Mouse (Mus musculus) hindbrain, embryonic 15.5 days (tissue): ENCODE results near the gene Synpo2. TPM values are rescaled to one million over a fixed set of nuclear protein-coding genes. Genes with fewer than 3 reads are reported as not detected.
"Not testable (repeated sequence)": the region's sequence is repeated elsewhere in the genome, so short reads cannot be mapped to it uniquely, and the experiment has no call there.

Experiments
- ATAC-seq: fragments of 200-750 bp; cut with Nextera tagmentation; 2 replicates; pipeline ENCODE4 v1.8.0; 2017; ENCODE audit warnings: low read depth, moderate number of reproducible peaks, moderate TSS enrichment; ENCODE audit not compliant: low FRiP score
- H3K27ac ChIP-seq: fragments of 300-500 bp; sonication (generic); replicated peaks from 2 replicates; pipeline ENCODE4 v1.5.1; 2015; ENCODE audit warnings: mild to moderate bottlenecking, inconsistent platforms
- H3K27me3 ChIP-seq: fragments of 300-500 bp; sonication (generic); 2 replicates; pipeline ENCODE4 v1.6.1; 2015; ENCODE audit warnings: control low read depth, inconsistent platforms
- H3K36me3 ChIP-seq: fragments of 300-500 bp; sonication (generic); 2 replicates; pipeline ENCODE4 v1.6.1; 2015; ENCODE audit warnings: control low read depth, inconsistent platforms
- H3K4me1 ChIP-seq: fragments of 300-500 bp; sonication (generic); replicated peaks from 2 replicates; pipeline ENCODE4 v1.6.1; 2015; ENCODE audit warnings: control low read depth, inconsistent platforms
- H3K4me2 ChIP-seq: fragments of 300-500 bp; sonication (generic); 2 replicates; pipeline ENCODE4 v1.6.1; 2015; ENCODE audit warnings: moderate library complexity, mild to moderate bottlenecking, inconsistent platforms
- H3K4me3 ChIP-seq: fragments of 300-500 bp; sonication (generic); 2 replicates; pipeline ENCODE4 v1.5.1; 2015; ENCODE audit warnings: mild to moderate bottlenecking, inconsistent platforms
- H3K9ac ChIP-seq: fragments of 300-500 bp; sonication (generic); 2 replicates; pipeline ENCODE4 v1.6.1; 2015; ENCODE audit warnings: inconsistent platforms
- H3K9me3 ChIP-seq: fragments of 300-500 bp; sonication (generic); 2 replicates; pipeline ENCODE4 v1.6.1; 2016; ENCODE audit warnings: control low read depth, inconsistent platforms
- WGBS: fragments of 180-500 bp; shearing (Covaris S2); methylation state at CpG from one replicate; pipeline ENCODE4 v1.1.7; 2015; 5-methylcytosine and 5-hydroxymethylcytosine counted together
- polyA plus RNA-seq: library from polyadenylated mRNA; unstranded; fragments of >200 nt; fragmentation: Nextera tagmentation; extraction: Ambion mirVana; gene quantifications from 2 replicates; pipeline ENCODE4 v1.2.1, GENCODE M21; 2015

Gene Synpo2
- polyA plus RNA-seq, 1 experiment from 2014 or later, result 0.97 TPM

DNA sequence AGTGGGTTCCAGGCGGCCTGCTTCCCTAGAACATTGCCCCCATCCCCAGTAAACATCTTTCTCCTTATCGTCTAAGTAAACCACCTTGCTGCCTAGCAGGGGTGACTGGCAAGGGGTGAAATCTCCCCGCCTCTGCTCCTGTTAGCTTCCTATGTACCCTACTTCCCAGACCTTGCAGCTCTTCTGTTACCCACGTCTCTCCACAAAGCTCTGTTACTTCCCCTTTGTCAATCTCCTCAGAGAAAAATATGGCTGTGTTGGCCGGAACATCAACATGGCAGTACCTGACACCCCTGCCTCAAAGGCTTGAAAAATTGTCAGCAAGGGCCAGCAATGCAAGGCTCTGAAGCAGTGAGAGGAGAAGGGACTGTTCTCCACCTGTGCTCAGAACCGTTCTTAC is 94.9 kb downstream of the Synpo2 start:
- H3K9ac ChIP-seq, result no peak overlapping the region
- no peak for ATAC-seq
- H3K4me2 ChIP-seq, result no peak overlapping the region
- no peaks in the 10 kb centered on the region for H3K9me3 ChIP-seq
- H3K27me3 ChIP-seq, result no peaks in the 10 kb centered on the region
- no peak overlapping the region for H3K4me3 ChIP-seq
- H3K4me1 ChIP-seq, result no peaks in the 10 kb centered on the region
- no peak overlapping the region for H3K27ac ChIP-seq
- H3K36me3 ChIP-seq, result no peaks in the 10 kb centered on the region
- 88% methylated on average over 6 of the region's 6 CpGs for WGBS

- no peak for ATAC-seq
- H3K27me3 ChIP-seq, result no peaks in the 10 kb centered on the region
- WGBS, result 88% methylated on average over 3 of the region's 3 CpGs
- H3K36me3 ChIP-seq, result no peaks in the 10 kb centered on the region
- H3K4me3 ChIP-seq, result no peak overlapping the region
- H3K27ac ChIP-seq, result no peak overlapping the region
- H3K9me3 ChIP-seq, result no peaks in the 10 kb centered on the region
- no peaks in the 10 kb centered on the region for H3K4me1 ChIP-seq
- no peak overlapping the region for H3K9ac ChIP-seq
- no peak overlapping the region for H3K4me2 ChIP-seq
Measured at GRCm38 (mm10) chr3:123140134-123140533, 95.8 kb downstream of the Synpo2 start.

DNA sequence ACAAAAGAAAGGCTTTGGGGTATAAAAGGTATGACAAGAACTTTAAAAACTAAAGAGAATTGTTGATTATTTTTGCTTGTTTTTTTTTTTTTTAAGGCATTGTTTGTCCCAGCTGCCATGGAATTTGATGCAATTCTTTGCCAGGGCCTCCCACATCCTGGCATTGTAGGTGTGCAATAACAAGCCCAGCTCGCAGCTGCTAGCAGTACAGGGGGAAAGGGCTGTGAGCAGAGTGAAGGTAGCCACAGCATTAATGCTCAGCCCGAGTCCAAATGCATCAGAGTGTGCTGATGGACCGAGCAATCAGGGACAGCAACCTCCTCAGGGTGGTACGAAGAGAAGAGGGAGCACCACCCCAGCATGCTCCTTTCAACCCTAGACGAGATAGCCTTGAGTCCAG is 96.3 kb downstream of the Synpo2 start:
- no peaks in the 10 kb centered on the region for H3K4me1 ChIP-seq
- H3K27ac ChIP-seq, result no peak overlapping the region
- no peaks in the 10 kb centered on the region for H3K9me3 ChIP-seq
- no peak overlapping the region for H3K4me2 ChIP-seq
- no peak overlapping the region for H3K9ac ChIP-seq
- no peak overlapping the region for H3K4me3 ChIP-seq
- ATAC-seq, result no peak
- no peaks in the 10 kb centered on the region for H3K27me3 ChIP-seq
- no peaks in the 10 kb centered on the region for H3K36me3 ChIP-seq
- WGBS, result 71% methylated on average over 5 of the region's 5 CpGs

DNA sequence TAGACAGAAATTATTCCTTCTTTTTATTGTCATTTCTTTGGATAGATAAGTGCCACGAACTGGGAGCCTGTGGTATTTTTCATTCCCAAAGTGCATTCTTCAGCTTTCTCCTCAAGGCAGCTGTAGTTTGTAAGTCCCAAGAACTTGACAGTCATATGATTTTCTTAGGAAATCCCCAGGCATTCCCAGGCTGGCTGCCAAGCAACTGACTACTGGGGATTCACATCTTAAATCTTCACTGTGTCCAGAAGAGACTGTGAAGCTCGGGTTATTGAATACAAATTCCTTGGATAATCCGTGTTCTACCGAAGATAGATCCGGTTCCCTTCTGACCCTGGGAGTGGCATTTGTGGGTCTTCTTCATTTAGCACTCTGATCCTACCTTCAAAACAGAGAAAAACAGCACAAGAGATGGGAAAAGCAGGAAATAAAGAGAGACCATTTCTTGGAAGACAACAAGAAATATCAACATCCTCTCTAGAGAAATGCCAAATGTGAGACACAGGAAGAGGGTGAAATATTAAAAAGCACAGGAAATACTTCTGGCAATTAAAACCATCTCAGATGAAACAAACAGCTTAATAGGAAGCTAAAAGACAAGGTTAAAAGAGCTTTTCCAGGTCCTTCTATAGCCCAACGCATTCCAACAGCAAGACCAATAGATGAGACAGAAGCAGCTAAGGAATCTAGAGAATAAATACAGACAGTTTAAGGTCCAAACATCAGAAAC is 97.5 kb downstream of the Synpo2 start:
- Histone ChIP-seq H3K4me1 (no peaks in the 10 kb centered on the region), H3K36me3 (no peaks in the 10 kb centered on the region), H3K9ac (no peak overlapping the region), H3K4me3 (no peak overlapping the region), H3K4me2 (no peak overlapping the region), H3K27ac (0 out of 2 replicates have a peak overlapping the region, but pooled peaks have one; percentile 10), H3K9me3 (no peaks in the 10 kb centered on the region), H3K27me3 (no peaks in the 10 kb centered on the region)
- ATAC-seq, result no peak
- WGBS, result 75% methylated on average over 6 of the region's 6 CpGs

- H3K9me3 ChIP-seq, result no peaks in the 10 kb centered on the region
- no peak overlapping the region for H3K9ac ChIP-seq
- H3K27ac ChIP-seq, result no peak overlapping the region
- H3K4me3 ChIP-seq, result no peak overlapping the region
- no peaks in the 10 kb centered on the region for H3K36me3 ChIP-seq
- H3K4me1 ChIP-seq, result no peaks in the 10 kb centered on the region
- no peaks in the 10 kb centered on the region for H3K27me3 ChIP-seq
- no peak for ATAC-seq
- H3K4me2 ChIP-seq, result no peak overlapping the region
- 85% methylated on average over 2 of the region's 2 CpGs for WGBS
Measured at GRCm38 (mm10) chr3:123132101-123132500, 103.8 kb downstream of the Synpo2 start.

GRCm38 (mm10) chr3:123131151-123131756 is 104.7 kb downstream of the Synpo2 start:
- no peak overlapping the region for H3K4me3 ChIP-seq
- no peak overlapping the region for H3K27ac ChIP-seq
- H3K36me3 ChIP-seq, result no peaks in the 10 kb centered on the region
- H3K4me1 ChIP-seq, result no peaks in the 10 kb centered on the region
- H3K9ac ChIP-seq, result no peak overlapping the region
- WGBS, result 91% methylated on average over 6 of the region's 6 CpGs
- no peaks in the 10 kb centered on the region for H3K27me3 ChIP-seq
- no peak overlapping the region for H3K4me2 ChIP-seq
- ATAC-seq, result no peak
- H3K9me3 ChIP-seq, result no peaks in the 10 kb centered on the region

DNA sequence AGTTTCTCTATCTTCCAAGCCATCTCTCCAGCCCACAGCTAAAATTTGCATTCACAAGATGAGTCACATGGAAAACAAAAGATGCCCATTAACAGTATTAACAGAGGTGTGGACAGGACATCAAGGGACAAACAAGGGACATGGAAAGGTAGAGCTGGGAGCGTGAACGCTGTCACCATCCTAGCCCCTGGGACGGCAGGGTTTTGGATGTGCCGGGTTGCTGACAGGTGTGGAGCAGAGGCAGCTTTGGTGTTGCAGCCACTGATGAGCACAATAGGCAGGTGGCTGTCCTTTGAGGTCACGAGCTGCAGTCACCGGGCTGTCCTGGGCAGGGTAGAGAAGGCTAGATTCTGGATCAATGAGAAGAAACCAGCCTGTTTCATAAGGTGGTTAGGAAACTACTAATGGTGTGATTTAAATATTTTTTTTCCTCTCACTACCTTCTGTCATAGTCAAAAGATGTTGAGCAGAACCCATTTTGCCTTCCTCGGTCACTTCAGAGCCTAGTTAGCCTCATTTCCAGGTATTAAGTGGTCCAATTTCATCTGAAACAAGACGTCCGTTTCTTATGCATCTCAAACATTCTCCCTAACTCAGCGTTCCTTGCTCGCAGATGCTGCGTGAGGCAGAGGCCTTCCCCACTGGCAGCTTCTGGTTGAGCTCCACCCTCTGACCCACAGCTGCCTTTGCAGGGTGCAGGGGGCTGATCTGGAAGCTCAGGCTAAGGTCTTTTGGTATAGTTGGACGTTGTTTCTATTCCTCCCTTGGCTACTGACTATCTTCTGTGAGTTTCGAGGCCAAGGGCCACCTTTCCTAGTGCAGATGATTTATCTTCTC is 105.4 kb downstream of the Synpo2 start:
- no peak overlapping the region for H3K4me3 ChIP-seq
- H3K27me3 ChIP-seq, result no peaks in the 10 kb centered on the region
- no peak overlapping the region for H3K4me2 ChIP-seq
- WGBS, result 89% methylated on average over 14 of the region's 14 CpGs
- H3K9ac ChIP-seq, result no peak overlapping the region
- no peaks in the 10 kb centered on the region for H3K9me3 ChIP-seq
- no peak for ATAC-seq
- H3K27ac ChIP-seq, result no peak overlapping the region
- no peaks in the 10 kb centered on the region for H3K4me1 ChIP-seq
- H3K36me3 ChIP-seq, result no peaks in the 10 kb centered on the region

DNA sequence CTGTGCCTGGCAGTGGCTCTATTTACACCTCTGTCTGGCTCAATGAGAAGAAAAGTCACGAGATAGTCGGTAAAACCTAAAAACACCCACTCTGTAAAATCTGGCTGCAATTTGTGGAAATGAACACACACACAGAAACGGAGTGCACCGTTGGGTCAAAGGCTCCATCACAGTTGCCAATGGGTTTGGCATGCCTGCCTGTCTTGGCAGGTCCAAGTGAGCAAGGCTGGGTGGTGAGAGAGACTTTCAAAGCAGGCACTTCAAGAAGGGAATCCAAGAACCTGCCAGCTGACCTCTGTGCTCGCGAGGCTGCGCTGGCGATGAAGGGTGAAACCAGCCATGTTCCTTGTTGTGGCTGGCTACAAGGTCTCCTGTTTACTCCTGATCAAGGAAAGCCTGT is 107.2 kb downstream of the Synpo2 start:
- no peak overlapping the region for H3K4me3 ChIP-seq

GRCm38 (mm10) chr3:123128091-123128490 is 107.9 kb downstream of the Synpo2 start:
- WGBS, result 75% methylated on average over 7 of the region's 7 CpGs

More for the DNA sequence above, 107.2 kb downstream of the Synpo2 start:
- Histone ChIP-seq H3K36me3 (no peaks in the 10 kb centered on the region), H3K9ac (no peak overlapping the region), H3K27ac (no peak overlapping the region), H3K4me2 (no peak overlapping the region), H3K27me3 (no peaks in the 10 kb centered on the region), H3K9me3 (no peaks in the 10 kb centered on the region), H3K4me1 (no peaks in the 10 kb centered on the region)
- ATAC-seq, result no peak
- WGBS, result 70% methylated on average over 8 of the region's 8 CpGs

GRCm38 (mm10) chr3:123126741-123127140 is 109.2 kb downstream of the Synpo2 start:
- not testable (repeated sequence) for H3K27ac ChIP-seq, H3K4me2 ChIP-seq, ATAC-seq, H3K27me3 ChIP-seq, H3K4me1 ChIP-seq, H3K9ac ChIP-seq, H3K9me3 ChIP-seq, H3K36me3 ChIP-seq, H3K4me3 ChIP-seq
- WGBS, result 94% methylated on average over 4 of the region's 4 CpGs

More at GRCm38 (mm10) chr3:123128091-123128490, 107.9 kb downstream of the Synpo2 start:
- H3K9me3 ChIP-seq, result no peaks in the 10 kb centered on the region
- H3K9ac ChIP-seq, result no peak overlapping the region
- ATAC-seq, result no peak
- no peak overlapping the region for H3K27ac ChIP-seq
- no peaks in the 10 kb centered on the region for H3K4me1 ChIP-seq
- H3K36me3 ChIP-seq, result no peaks in the 10 kb centered on the region
- no peak overlapping the region for H3K4me2 ChIP-seq
- H3K27me3 ChIP-seq, result no peaks in the 10 kb centered on the region
- H3K4me3 ChIP-seq, result no peak overlapping the region

- Histone ChIP-seq H3K27ac (no peak overlapping the region), H3K27me3 (no peaks in the 10 kb centered on the region), H3K9ac (no peak overlapping the region), H3K36me3 (no peaks in the 10 kb centered on the region), H3K4me1 (no peaks in the 10 kb centered on the region), H3K4me2 (no peak overlapping the region), H3K4me3 (no peak overlapping the region), H3K9me3 (no peaks in the 10 kb centered on the region)
- WGBS, result 83% methylated on average over 8 of the region's 8 CpGs
- no peak for ATAC-seq
Measured at GRCm38 (mm10) chr3:123123817-123124216, 112.1 kb downstream of the Synpo2 start.
